Mouse (Mus musculus) small intestine, adult 2 months (tissue): ENCODE data around the gene Acadvl.

Experiments used
- CTCF ChIP-seq: fragments of 200-500 bp; IDR thresholded peaks from 2 replicates; pipeline ENCODE4 v1.5.1; 2012; ENCODE audit warnings: low read depth, mild to moderate bottlenecking, control low read depth, inconsistent platforms, low read length, moderate library complexity, mixed read lengths; ENCODE audit not compliant: insufficient replicate concordance, insufficient read length; ENCODE audit errors: extremely low read depth
- POLR2A ChIP-seq: fragments of 200-500 bp; IDR thresholded peaks from 2 replicates; pipeline ENCODE4 v1.6.1; 2012; ENCODE audit warnings: low read depth, mild to moderate bottlenecking, control low read depth, inconsistent platforms, low read length, moderate library complexity

DNA sequence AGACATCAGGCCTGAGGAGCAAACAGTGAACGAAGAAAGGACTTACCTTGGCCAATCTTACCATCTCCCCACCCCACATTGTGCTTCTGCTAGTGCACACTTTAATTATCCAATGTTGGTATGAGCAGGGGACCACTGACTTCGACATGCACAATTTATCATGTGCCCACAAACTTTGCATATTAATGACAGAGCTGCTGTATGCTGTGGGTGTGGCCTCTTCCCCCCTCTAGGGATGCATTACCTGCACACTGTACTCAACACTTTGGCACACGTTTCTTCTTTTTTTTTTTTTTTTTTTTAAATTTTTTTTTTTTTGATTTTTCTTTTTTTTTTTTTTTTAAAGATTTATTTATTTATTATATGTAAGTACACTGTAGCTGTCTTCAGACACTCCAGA, 44.4 kb downstream of the Acadvl start:
- TF ChIP-seq CTCF (no peak), POLR2A (no peak)
